Mouse (Mus musculus) mouse embryonic stem cell (cell line): ENCODE data around the gene Extl1.

ENCODE experiments used
- in situ Hi-C, 2 experiments: fragments of 300-500 bp; cut with MboI; formaldehyde crosslinking; loops; 1 replicate in 1 of 2; 3 replicates in 1 of 2; pipeline ENCODE4 v1.14.3; 2019 to 2020; ENCODE audit warnings: low sequenced_read_pairs in 2 of 2, low pct_unique_long_range_greater_than_20kb in 1 of 2, mixed read lengths in 1 of 2; ENCODE audit not compliant: unreplicated experiment in 1 of 2

Gene Extl1

GRCm38 (mm10) chr4:134395977-134396825 is 12.6 kb upstream of the Extl1 start, which contains the start of gene Pafah2:
Gene Pafah2 (plus strand): TSS chr4:134396320.
- in situ Hi-C loops = loop anchor here in 1 of 2 experiments (10.0 kb wide), 1 partner anchor 81 kb away; the partner anchor contains the start of gene Trim63

GRCm38 (mm10) chr4:134395142-134395541 is 11.5 kb upstream of the Extl1 start:
- in situ Hi-C loops = loop anchor here in 1 of 2 experiments (10.0 kb wide), 1 partner anchor 80 kb away; the partner anchor contains the start of gene Trim63

- in situ Hi-C loops = loop anchor here (5.0 to 10.0 kb wide), 2 partner anchors 78 to 86 kb away; partner anchors contain the start of gene Trim63 (in 1 of the 2)
Observed at GRCm38 (mm10) chr4:134393026-134393425, 9.4 kb upstream of the Extl1 start.

- in situ Hi-C loops = loop anchor here (5.0 to 10.0 kb wide), 2 partner anchors 78 to 85 kb away; partner anchors contain the start of gene Trim63 (in 1 of the 2)
Observed at GRCm38 (mm10) chr4:134392595-134392994, 8.9 kb upstream of the Extl1 start.

GRCm38 (mm10) chr4:134391636-134392035 is 8.0 kb upstream of the Extl1 start:
- in situ Hi-C loops = loop anchor here (5.0 to 10.0 kb wide), 2 partner anchors 77 to 84 kb away; partner anchors contain the start of gene Trim63 (in 1 of the 2)

- in situ Hi-C loops = no loop called here
Observed at GRCm38 (mm10) chr4:134388397-134388796, 4.7 kb upstream of the Extl1 start.

- in situ Hi-C loops = no loop called here
Observed at GRCm38 (mm10) chr4:134387268-134387667, 3.6 kb upstream of the Extl1 start.

- in situ Hi-C loops = no loop called here
Observed at GRCm38 (mm10) chr4:134379510-134379909, 4.1 kb downstream of the Extl1 start.

GRCm38 (mm10) chr4:134378089-134378615 is 5.5 kb downstream of the Extl1 start:
- in situ Hi-C loops = no loop called here

GRCm38 (mm10) chr4:134374306-134374705 is 9.3 kb downstream of the Extl1 start:
- in situ Hi-C loops = no loop called here

- in situ Hi-C loops = no loop called here
Observed at GRCm38 (mm10) chr4:134373295-134373694, 10.4 kb downstream of the Extl1 start.

GRCm38 (mm10) chr4:134372294-134372747 is 11.3 kb downstream of the Extl1 start:
- in situ Hi-C loops = no loop called here

- in situ Hi-C loops = no loop called here
Observed at GRCm38 (mm10) chr4:134371316-134371855, 12.3 kb downstream of the Extl1 start.

- in situ Hi-C loops = no loop called here
Observed at GRCm38 (mm10) chr4:134370649-134371221, 12.9 kb downstream of the Extl1 start.

- in situ Hi-C loops = no loop called here
Observed at GRCm38 (mm10) chr4:134365280-134365679, 18.4 kb downstream of the Extl1 start.

- in situ Hi-C loops = no loop called here
Observed at GRCm38 (mm10) chr4:134362586-134362985, 21.1 kb downstream of the Extl1 start.

- in situ Hi-C loops = no loop called here
Observed at GRCm38 (mm10) chr4:134362124-134362523, 21.5 kb downstream of the Extl1 start.

GRCm38 (mm10) chr4:134361215-134361614 is 22.4 kb downstream of the Extl1 start:
- in situ Hi-C loops = no loop called here

GRCm38 (mm10) chr4:134359649-134360048 is 24.0 kb downstream of the Extl1 start:
- in situ Hi-C loops = loop anchor here in 1 of 2 experiments (5.0 kb wide), 1 partner anchor 37 kb away; no protein-coding TSS in a partner anchor
